Mouse (Mus musculus) mouse trophoblast stem cell (cell line): Measurements from ENCODE around the gene Arxes2.

Source experiments
- in situ Hi-C, 2 experiments: fragments of 300-500 bp; cut with MseI, MboI; formaldehyde crosslinking; loops; 2 replicates in 1 of 2; 3 replicates in 1 of 2; pipeline ENCODE4 v1.15.1; 2025

The Arxes2 gene

DNA sequence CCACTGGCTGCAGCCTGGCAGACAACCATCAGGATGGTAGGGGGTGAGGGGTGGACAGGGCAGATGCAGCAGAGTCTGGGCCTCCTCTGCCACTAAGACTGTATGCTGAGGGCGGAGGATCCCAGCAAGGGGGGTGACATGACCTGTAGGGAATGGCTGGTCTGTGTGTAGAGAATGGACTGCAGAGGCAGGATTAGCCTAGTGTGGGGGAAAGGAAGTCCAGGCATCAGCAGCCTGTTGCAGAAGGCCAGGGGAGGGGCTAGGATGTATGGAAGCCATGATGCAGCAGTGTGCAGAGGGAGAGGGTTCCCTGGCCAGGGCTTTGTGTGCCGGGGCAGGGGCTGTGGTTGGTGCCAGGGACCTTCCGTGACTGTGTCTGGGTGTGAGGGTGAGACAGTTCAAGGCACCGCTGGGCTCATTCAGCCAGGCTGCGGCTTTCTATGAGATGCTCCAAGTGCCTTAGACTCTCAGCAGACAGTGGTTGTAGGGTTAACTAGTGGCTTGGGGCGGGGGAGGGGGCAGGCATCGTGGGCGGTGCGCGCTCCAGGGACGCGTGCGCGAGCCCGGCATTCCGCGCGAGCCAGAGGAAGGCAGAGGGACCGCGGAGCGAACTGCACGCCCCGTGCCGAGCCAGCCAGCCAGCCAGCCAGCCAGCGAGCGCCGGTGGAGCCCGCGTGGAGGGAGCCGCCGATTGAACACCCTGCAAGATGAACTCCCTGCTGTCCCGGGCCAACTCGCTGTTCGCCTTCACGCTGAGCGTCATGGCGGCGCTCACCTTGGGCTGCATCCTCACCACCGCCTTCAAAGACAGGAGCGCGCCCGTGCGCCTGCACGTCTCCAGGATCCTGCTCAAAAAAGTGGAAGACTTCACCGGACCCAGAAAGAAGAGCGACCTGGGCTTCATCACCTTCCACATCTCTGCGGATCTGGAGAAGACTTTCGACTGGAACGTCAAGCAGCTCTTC, 39.5 kb downstream of the Arxes2 start, which contains the start of gene Arxes1:
TSS of gene Arxes1 (plus strand) at position 569 of the 965 bp plus-strand sequence.
- in situ Hi-C loops = loop anchor here in 1 of 2 experiments (25.0 kb wide), 1 partner anchor 279 kb away; no protein-coding TSS in a partner anchor

DNA sequence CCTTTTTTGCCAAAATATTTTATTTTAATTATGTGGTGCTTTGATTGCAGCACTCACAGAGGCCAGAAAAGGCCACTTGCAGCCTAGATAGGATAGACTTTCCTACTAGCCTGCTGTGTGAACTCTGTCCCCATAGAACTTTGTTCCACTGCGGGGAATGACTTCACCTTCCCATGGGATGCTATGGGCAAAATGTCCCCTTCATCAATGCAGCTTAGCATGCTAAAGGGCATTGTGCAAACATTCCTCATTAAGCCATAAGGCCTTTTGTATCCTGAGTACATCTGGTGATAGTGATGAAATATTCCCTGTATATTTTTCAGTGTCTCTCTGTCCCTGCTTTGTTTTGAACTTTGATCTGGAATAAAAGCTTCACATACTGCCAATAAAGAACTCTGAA, 50.1 kb downstream of the Arxes2 start:
- in situ Hi-C loops = loop anchor here (10.0 to 25.0 kb wide), 2 partner anchors 81 to 269 kb away; no protein-coding TSS in a partner anchor
